Mouse (Mus musculus) heart, embryonic 12.5 days (tissue): Measurements from ENCODE around the gene Cd3d. TPM values are rescaled to one million over a fixed set of nuclear protein-coding genes. Genes with fewer than 3 reads are reported as not detected.

ENCODE experiments used
- ATAC-seq: fragments of 200-750 bp; cut with Nextera tagmentation; 2 replicates; pipeline ENCODE4 v1.8.0; 2017; ENCODE audit warnings: moderate TSS enrichment, moderate library complexity; ENCODE audit not compliant: insufficient number of reproducible peaks, low FRiP score
- H3K27ac ChIP-seq: fragments of 300-500 bp; sonication (generic); 2 replicates; pipeline ENCODE4 v1.5.1; 2016; ENCODE audit warnings: mild to moderate bottlenecking, moderate library complexity; ENCODE audit not compliant: poor library complexity, severe bottlenecking
- H3K27me3 ChIP-seq: fragments of 300-500 bp; sonication (generic); replicated peaks from 2 replicates; pipeline ENCODE4 v1.6.1; 2016; ENCODE audit warnings: mild to moderate bottlenecking, moderate library complexity
- H3K36me3 ChIP-seq: fragments of 300-500 bp; sonication (generic); 2 replicates; pipeline ENCODE4 v1.6.1; 2016; ENCODE audit warnings: mild to moderate bottlenecking, moderate library complexity
- H3K4me1 ChIP-seq: fragments of 300-500 bp; sonication (generic); replicated peaks from 2 replicates; pipeline ENCODE4 v1.6.1; 2016; ENCODE audit warnings: mild to moderate bottlenecking
- H3K4me2 ChIP-seq: fragments of 300-500 bp; sonication (generic); 2 replicates; pipeline ENCODE4 v1.6.1; 2016; ENCODE audit warnings: mild to moderate bottlenecking, moderate library complexity
- H3K4me3 ChIP-seq: fragments of 300-500 bp; sonication (generic); 2 replicates; pipeline ENCODE4 v1.5.1; 2016; ENCODE audit warnings: mild to moderate bottlenecking
- H3K9ac ChIP-seq: fragments of 300-500 bp; sonication (generic); 2 replicates; pipeline ENCODE4 v1.6.1; 2016; ENCODE audit warnings: mild to moderate bottlenecking, moderate library complexity
- H3K9me3 ChIP-seq: fragments of 300-500 bp; sonication (generic); replicated peaks from 2 replicates; pipeline ENCODE4 v1.6.1; 2016; ENCODE audit warnings: mild to moderate bottlenecking, moderate library complexity
- WGBS: fragments of 180-500 bp; shearing (Covaris S2); methylation state at CpG from one replicate; pipeline ENCODE4 v1.1.7; 2016; 5-methylcytosine and 5-hydroxymethylcytosine counted together
- polyA plus RNA-seq: library from polyadenylated mRNA; unstranded; fragments of >200 nt; fragmentation: Nextera tagmentation; extraction: Ambion mirVana; gene quantifications from 2 replicates; pipeline ENCODE4 v1.2.1, GENCODE M21; 2016

Cd3d gene
- polyA plus RNA-seq, 1 experiment from 2014 or later: not detected

DNA sequence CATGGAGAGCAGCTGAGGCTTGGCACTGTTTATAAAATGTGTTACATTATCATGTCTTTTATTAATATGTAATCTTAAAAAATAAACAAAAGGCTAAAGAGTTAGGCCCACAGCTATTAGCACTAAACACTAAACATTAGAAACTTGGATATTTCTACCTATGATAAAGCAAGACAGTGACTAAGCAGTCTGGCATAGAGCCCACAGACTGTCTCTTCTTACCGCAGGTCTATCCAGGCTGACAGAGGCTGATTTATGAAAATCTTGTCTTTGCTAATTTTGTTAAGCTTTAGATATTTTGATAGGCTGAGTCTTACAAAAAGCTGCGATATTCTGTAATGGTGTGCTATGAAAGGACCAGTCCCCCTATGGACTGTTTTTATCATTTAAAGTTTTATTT is 11.7 kb downstream of the Cd3d start:
- Histone ChIP-seq H3K27me3 (peaks cover 5% of the 10 kb centered on the region; the same call in 1 of the 2 replicates), H3K27ac (no peak overlapping the region), H3K4me3 (no peak overlapping the region), H3K4me2 (no peak overlapping the region), H3K9ac (no peak overlapping the region), H3K9me3 (no peaks in the 10 kb centered on the region), H3K36me3 (no peaks in the 10 kb centered on the region), H3K4me1 (no peaks in the 10 kb centered on the region)
- WGBS: 81% methylated on average over 2 of the region's 2 CpGs
- no peak for ATAC-seq

DNA sequence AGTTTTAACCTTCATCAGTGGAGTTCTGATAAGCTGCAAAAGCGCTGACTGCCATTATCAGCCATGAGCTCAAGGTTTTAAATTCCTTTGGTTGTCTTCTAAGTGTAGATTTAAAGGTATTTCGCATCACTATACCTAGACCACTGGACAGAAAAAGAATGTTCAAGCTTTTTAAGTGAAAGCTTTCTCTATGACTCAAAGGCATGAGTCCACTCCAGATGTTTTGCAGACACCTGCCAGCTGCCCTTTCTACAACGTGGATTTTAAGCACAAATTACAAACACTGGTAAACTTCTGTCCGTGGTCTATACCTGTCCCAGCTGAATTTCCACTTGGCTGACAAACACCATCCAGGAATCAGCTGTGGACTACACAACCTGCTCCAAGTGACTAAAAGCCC is 13.4 kb downstream of the Cd3d start:
- Histone ChIP-seq H3K4me3 (no peak overlapping the region), H3K27me3 (no peaks in the 10 kb centered on the region; the same call in 1 of the 2 replicates), H3K4me2 (no peak overlapping the region), H3K36me3 (no peaks in the 10 kb centered on the region), H3K9ac (no peak overlapping the region), H3K27ac (no peak overlapping the region), H3K4me1 (0 out of 2 replicates have a peak, but pooled peaks cover 2% of the 10 kb centered on the region), H3K9me3 (no peaks in the 10 kb centered on the region)
- no peak for ATAC-seq
- WGBS: 58% methylated on average over 4 of the region's 4 CpGs

DNA sequence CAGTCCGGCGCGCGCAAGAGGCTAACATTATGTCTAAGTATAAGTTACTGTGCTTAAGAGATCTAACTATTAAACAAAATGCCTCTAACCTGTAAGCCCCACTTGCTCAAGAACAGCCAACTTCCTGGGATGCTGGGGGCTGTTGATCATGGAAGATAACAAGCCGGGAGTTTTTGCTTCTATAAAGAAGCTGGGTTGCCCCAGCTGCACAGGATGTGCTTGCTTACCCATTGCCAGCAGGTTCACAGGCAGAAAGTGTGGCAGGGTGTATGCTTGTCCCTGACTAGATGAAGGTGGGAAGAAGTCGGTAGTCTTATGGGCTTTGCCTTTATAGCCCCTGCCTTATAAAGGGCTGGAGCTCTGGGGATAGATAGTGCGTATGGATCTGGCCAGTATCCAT is 15.0 kb downstream of the Cd3d start:
- Histone ChIP-seq H3K27ac (no peak overlapping the region), H3K9ac (no peak overlapping the region), H3K9me3 (no peaks in the 10 kb centered on the region), H3K27me3 (no peaks in the 10 kb centered on the region; the same call in 1 of the 2 replicates), H3K36me3 (no peaks in the 10 kb centered on the region), H3K4me3 (no peak overlapping the region), H3K4me1 (0 out of 2 replicates have a peak, but pooled peaks cover 7% of the 10 kb centered on the region), H3K4me2 (no peak overlapping the region)
- 87% methylated on average over 7 of the region's 7 CpGs for WGBS
- no peak for ATAC-seq

DNA sequence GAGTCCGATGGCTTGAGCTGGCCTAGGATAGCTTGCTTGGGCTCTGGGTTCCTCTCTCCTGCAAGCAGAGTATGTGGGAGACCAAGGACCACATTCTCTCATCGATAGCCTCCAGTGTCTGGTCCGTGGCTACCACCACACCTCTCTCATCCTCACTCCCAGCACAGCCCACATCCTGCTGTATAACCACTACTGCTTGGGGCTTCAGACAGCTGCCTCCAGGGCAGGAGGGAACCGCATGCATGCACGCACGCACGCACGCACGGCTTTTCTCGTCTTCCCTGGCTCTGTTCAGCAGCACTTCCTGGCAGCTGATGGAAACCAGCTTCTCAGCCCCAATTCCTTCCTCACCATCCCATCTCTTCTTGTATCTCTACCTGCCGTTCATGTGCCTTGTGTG is 16.6 kb downstream of the Cd3d start:
- no peak for ATAC-seq
- Histone ChIP-seq H3K27ac (no peak overlapping the region), H3K9ac (no peak overlapping the region), H3K4me1 (0 out of 2 replicates have a peak, but pooled peaks cover 7% of the 10 kb centered on the region), H3K9me3 (no peaks in the 10 kb centered on the region), H3K27me3 (no peaks in the 10 kb centered on the region; the same call in 1 of the 2 replicates), H3K4me3 (no peak overlapping the region), H3K36me3 (no peaks in the 10 kb centered on the region), H3K4me2 (no peak overlapping the region)
- whole genome bisulfite sequencing: 69% methylated on average over 11 of the region's 11 CpGs

DNA sequence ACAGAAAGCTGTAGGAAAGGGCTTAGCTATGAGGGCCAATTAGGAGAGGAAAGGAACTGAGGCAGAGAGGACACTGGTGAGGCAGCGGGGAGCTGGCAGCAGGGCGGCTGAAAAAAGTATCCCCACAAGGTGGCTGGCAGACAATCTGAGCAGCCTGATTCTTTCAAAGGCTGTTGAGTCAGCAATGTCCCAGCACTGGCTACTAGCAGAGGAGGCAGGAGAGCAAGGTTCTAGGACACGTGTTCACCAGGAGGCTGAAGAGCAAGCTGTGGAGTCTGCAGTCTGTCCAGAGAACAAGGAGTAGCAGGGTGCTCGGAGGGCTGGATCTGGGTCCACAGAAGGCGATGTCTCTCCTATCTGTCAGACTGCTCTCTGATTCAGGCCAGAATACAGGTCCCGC is 17.6 kb downstream of the Cd3d start:
- ATAC-seq: no peak
- H3K36me3 ChIP-seq: no peaks in the 10 kb centered on the region
- H3K27me3 ChIP-seq: peaks cover 3% of the 10 kb centered on the region; the same call in 1 of the 2 replicates
- H3K9me3 ChIP-seq: no peaks in the 10 kb centered on the region
- no peak overlapping the region for H3K4me3 ChIP-seq
- 0 out of 2 replicates have a peak, but pooled peaks cover 7% of the 10 kb centered on the region for H3K4me1 ChIP-seq
- H3K9ac ChIP-seq: no peak overlapping the region
- no peak overlapping the region for H3K4me2 ChIP-seq
- 51% methylated on average over 6 of the region's 6 CpGs for WGBS
- H3K27ac ChIP-seq: no peak overlapping the region

DNA sequence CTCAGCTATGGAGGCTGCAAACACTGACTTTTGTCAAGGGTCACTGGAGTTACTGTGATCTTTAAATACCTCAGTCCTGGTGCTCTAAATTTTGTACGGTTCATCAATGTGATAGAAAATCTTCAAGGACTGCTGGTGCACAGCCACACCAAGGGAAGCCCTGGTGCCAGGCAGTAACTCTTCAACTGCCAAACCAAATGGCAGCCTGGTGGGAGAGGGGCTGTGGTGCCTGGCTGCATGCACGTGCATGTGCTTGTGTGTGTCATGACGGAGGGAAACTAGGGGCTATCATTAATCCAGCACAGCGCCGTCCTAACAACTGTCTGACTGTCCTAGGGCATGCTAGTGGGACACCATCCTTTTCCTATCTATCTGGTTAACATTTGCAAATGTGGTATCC is 18.2 kb downstream of the Cd3d start:
- no peaks in the 10 kb centered on the region for H3K9me3 ChIP-seq

DNA sequence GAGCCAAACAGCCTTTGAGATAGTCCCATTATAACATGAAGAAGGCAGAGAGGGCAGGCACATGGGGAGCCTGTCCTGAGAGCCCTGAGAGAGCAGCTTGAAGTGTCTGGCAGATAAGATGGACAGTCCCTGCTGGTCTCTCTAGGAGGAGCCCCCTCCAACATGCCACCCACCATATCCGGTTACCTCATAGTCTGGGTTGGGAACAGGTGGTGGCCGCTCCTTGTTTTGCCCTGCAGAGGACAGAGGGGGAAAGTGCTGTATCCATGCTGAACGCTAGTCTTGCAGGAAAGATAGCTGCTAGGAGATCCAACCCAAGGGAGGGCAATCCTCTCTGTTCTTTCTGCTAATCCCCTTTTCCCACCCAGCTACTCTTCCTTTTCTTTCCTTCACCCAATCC is 18.7 kb downstream of the Cd3d start:
- peaks cover 8% of the 10 kb centered on the region; the same call in 1 of the 2 replicates for H3K27me3 ChIP-seq
- no peak overlapping the region for H3K4me2 ChIP-seq
- 42% methylated on average over 3 of the region's 3 CpGs for WGBS

More for the DNA sequence above, 18.2 kb downstream of the Cd3d start:
- no peaks in the 10 kb centered on the region for H3K36me3 ChIP-seq
- no peak overlapping the region for H3K4me3 ChIP-seq
- peaks cover 6% of the 10 kb centered on the region; the same call in 1 of the 2 replicates for H3K27me3 ChIP-seq
- no peak overlapping the region for H3K4me2 ChIP-seq
- no peak overlapping the region for H3K9ac ChIP-seq
- WGBS: 65% methylated on average over 5 of the region's 5 CpGs
- no peak overlapping the region for H3K27ac ChIP-seq
- H3K4me1 ChIP-seq: 0 out of 2 replicates have a peak, but pooled peaks cover 7% of the 10 kb centered on the region
- ATAC-seq: no peak

DNA sequence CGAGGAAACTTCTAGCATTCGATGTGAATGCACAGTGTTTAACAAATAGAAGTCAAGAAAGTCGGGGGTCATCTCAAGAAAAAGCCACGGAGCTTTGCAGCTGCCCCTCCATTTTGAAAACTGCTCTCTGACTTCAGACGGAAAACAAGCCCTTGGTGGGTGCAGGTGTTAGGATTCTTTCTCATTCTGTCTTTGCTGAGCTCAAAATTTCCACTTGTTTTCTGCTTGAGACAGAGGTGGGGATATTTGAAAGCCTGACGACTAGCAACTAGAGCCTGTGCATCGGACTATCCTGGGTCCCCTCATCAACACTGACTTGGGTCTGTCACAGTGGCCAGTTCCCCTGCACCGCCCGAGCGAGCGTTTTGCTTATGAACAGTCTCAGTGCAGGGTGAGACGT is 25.8 kb downstream of the Cd3d start:
- H3K27me3 ChIP-seq: peaks cover 33% of the 10 kb centered on the region; the same call in 1 of the 2 replicates
- WGBS: 70% methylated on average over 12 of the region's 12 CpGs
- no peak overlapping the region for H3K4me2 ChIP-seq
- H3K4me3 ChIP-seq: no peak overlapping the region
- no peak overlapping the region for H3K9ac ChIP-seq
- H3K36me3 ChIP-seq: no peaks in the 10 kb centered on the region
- H3K4me1 ChIP-seq: no peaks in the 10 kb centered on the region
- H3K27ac ChIP-seq: no peak overlapping the region
- H3K9me3 ChIP-seq: no peaks in the 10 kb centered on the region
- no peak for ATAC-seq

More for the DNA sequence above, 18.7 kb downstream of the Cd3d start:
- no peak for ATAC-seq
- H3K9ac ChIP-seq: no peak overlapping the region
- H3K27ac ChIP-seq: no peak overlapping the region
- no peak overlapping the region for H3K4me3 ChIP-seq
- 0 out of 2 replicates have a peak, but pooled peaks cover 7% of the 10 kb centered on the region for H3K4me1 ChIP-seq
- H3K36me3 ChIP-seq: no peaks in the 10 kb centered on the region
- H3K9me3 ChIP-seq: no peaks in the 10 kb centered on the region

DNA sequence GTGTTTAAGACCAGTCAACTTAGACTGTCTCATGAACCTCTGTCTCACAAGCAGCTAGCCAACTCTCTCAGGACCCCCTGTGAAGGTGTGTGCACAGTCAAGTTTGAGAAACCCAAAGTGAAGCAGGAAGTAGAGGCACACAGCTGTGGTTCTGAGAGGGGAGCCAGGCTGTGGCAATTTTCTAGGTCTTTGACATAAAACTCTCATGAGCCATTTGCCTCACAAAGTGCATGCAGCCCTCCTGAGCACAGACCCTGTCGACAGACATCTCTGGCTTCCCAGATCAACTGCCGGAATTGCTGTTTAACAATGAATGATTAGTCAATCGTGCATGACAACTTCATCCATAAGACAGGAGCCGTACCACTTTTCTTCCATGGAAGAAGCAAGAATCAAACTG is 26.8 kb downstream of the Cd3d start:
- ATAC-seq: no peak
- Histone ChIP-seq H3K36me3 (no peaks in the 10 kb centered on the region), H3K27ac (no peak overlapping the region), H3K27me3 (peaks cover 38% of the 10 kb centered on the region), H3K4me3 (no peak overlapping the region), H3K9ac (no peak overlapping the region), H3K9me3 (no peaks in the 10 kb centered on the region), H3K4me2 (no peak overlapping the region), H3K4me1 (no peaks in the 10 kb centered on the region)
- WGBS: 80% methylated on average over 4 of the region's 4 CpGs

DNA sequence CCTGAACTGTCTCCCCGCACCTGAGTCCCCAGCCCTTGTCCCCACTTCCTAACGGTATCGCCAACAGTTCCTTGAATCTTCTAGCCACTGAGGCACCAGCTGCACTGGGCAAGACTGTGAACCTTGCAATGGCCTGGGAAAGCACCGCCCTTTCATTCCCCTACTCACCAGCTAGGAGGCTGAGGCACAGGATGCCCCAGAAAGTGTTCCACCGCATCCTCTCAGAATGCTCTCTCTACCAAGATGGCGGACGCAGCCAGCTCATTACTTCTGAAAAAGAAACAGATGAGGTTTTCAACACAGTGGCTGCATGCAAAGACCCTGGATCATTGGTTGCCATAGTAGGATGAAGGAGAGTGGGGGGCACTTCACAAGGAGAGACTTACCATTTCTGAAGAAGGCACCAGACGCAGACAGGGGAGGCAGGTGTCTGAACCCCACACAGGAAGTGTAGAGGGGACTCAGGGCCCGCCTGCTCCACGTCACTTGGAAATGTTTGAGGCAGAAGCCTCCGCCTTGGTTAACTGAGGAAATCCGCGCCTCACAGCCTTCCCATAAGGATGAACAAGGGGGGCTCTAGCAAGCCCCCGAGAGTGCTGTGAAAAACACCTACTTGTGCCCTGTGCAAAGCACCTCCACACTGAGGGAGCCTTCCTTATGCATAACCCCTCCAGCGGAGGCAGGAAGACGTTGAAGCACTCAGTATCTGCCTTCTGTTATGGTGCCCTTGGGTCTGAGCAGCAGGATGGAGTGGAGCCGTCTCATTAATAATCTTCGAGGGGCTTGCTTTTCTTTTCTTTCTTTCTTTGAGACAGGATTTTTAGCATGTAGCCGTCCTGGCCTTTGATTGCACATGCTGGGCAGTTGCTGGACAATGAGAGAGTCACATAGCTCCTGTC is 27.8 kb downstream of the Cd3d start, which contains the start of gene Cd3e:
Gene Cd3e, minus strand, starts transcription at position 448 of the 899 bp plus-strand sequence.
- H3K9me3 ChIP-seq: peaks cover under 1% of the 10 kb centered on the region; the same call in 1 of the 2 replicates
- 78% methylated on average over 19 of the region's 19 CpGs for WGBS
- no peak for ATAC-seq
- H3K27ac ChIP-seq: no peak within 1 kb of the TSS
- H3K27me3 ChIP-seq: peaks cover 37% of the 10 kb centered on the region
- H3K4me3 ChIP-seq: no peak within 1 kb of the TSS
- no peaks in the 10 kb centered on the region for H3K36me3 ChIP-seq
- no peak within 1 kb of the TSS for H3K4me2 ChIP-seq
- H3K9ac ChIP-seq: no peak within 1 kb of the TSS
- H3K4me1 ChIP-seq: no peaks in the 10 kb centered on the region

DNA sequence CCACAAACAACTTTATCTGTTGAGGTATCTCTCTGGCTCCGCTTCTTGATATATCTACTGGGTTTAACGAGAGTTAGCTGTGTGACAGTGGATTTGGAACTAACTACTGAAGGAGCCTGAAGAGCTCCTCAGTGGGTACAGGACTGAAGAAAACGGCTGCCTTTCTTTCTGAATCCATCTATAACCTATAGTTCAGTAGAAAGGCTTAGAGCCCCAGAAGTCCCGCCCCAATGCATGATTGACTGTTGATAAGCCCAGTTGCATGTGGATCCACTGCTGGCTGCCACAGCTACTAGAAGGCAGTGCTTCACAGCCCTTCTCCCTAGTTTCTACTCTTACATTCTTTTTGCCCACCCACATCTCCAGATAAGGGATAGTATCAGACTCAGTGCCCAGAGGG is 28.9 kb downstream of the Cd3d start:
- no peak overlapping the region for H3K4me3 ChIP-seq
- no peak overlapping the region for H3K27ac ChIP-seq
- H3K9me3 ChIP-seq: peaks cover 4% of the 10 kb centered on the region; the same call in 1 of the 2 replicates
- H3K4me2 ChIP-seq: no peak overlapping the region
- ATAC-seq: no peak
- no peak overlapping the region for H3K9ac ChIP-seq
- 61% methylated on average over 4 of the region's 4 CpGs for WGBS
- H3K36me3 ChIP-seq: no peaks in the 10 kb centered on the region
- no peaks in the 10 kb centered on the region for H3K4me1 ChIP-seq
- peaks cover 35% of the 10 kb centered on the region for H3K27me3 ChIP-seq
